Mouse (Mus musculus) gastrocnemius, postnatal 10 days (tissue): ENCODE measurements around the gene Fadd. TPM values are rescaled to one million over a fixed set of nuclear protein-coding genes. Genes with fewer than 3 reads are reported as not detected.

Source experiments
- DNase-seq: peaks from one replicate; pipeline ENCODE4 v3.0.0; 2021; ENCODE audit warnings: mixed read lengths
- long read RNA-seq, 2 experiments: library from polyadenylated mRNA; stranded (forward); transcript quantifications; one replicate each; pipeline ENCODE4 v2.0.0; 2021
- total RNA-seq, 2 experiments: library from RNA; stranded (reverse); gene quantifications; 2 replicates each; pipeline ENCODE4 v1.2.3; 2021

Fadd gene
- total RNA-seq: 1 to 10 TPM; 4.9 to 5.9 TPM
- long read RNA-seq, experiment 1, partial matches to known transcripts: 0 of 3 reads
- long read RNA-seq, experiment 1, other reads (novel, unspliced or antisense): 0 of 3 reads
- long read RNA-seq, experiment 2, transcript Fadd-201 (2 exons, 3,903 nt): major isoform, 13 of 14 reads
- long read RNA-seq, experiment 2, partial matches to known transcripts: 0 of 14 reads
- long read RNA-seq, experiment 2, other reads (novel, unspliced or antisense): 1 of 14 reads

GRCm38 (mm10) chr7:144582284-144582980 lies at the start of gene Fadd:
Fadd (minus strand) TSS chr7:144582463.
- DNase-seq: peak; percentile 97

DNA sequence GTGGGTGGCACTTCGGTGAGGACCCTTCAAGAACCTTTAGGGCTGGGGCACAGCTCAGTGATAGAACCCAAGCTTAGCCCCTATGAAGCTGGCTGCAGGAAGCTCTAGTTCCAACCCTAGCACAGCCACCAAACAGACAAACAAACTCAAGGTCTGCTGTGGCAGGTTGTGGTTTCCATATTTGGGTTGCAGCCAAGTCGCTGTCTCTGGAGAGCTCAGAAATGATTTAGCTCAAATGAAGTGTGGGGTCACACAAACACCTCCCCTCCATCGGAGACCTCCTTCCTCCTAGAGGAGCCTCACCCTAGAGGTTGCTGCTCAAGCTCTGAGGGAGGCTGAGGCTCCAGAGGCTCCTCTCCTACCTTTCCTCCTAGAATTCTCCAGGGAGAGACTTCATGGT lies 48.4 kb upstream of the Fadd start:
- no peak for DNase-seq

DNA sequence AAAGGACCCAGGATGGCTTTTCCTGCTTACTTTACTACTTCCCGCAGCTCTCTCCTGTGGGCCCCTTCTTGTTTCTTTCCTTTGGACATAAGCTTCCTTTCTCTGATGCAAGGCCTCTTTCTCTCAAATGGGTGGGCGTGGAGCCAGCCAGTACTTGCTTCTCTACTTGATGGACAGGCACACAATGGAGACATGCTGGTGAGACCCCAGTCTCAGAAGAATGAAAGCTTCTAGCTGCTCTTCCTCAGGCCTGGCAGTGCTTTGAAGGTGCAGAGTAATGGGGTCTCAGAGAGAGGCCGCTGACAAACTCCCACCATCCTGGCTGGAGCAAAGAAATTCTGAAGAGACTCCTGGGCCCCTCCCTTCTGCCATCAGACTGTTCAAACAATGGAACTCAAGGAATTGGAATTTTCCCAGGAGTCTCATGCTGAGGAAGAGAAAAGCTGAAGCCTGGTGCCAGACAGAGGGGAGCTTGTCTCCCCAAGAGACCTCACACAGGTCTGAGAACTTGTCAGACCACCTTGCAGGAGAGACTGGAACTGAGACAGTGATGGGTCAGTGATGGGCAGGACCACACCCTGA lies 46.2 kb upstream of the Fadd start:
- no peak for DNase-seq

GRCm38 (mm10) chr7:144627606-144628333 lies 45.5 kb upstream of the Fadd start:
- DNase-seq: no peak

DNA sequence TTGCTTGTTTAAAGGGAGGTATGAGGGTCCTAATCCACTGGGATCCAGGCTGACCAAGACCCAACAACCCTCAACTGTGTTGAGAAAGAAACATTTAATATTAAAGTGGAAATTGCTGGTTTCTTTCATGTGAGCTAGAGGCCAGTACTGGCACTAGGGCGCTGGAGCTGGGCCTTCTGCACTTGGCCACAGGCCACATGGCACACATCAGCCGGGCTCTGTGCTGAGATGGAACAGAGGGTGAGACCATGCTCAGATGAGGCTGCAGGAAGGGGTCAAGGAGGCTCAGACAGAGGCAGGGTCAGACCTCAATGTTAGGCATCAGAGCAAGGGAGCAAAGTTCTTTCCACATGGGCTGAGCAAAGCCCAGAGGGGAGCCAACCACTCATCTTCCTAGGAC lies 43.8 kb upstream of the Fadd start:
- no peak for DNase-seq

- DNase-seq: no peak
Measured at GRCm38 (mm10) chr7:144620721-144621681, 38.7 kb upstream of the Fadd start.

- DNase-seq: no peak
Measured at GRCm38 (mm10) chr7:144620315-144620714, 38.1 kb upstream of the Fadd start.

- DNase-seq: no peak
Measured at GRCm38 (mm10) chr7:144615343-144615742, 33.1 kb upstream of the Fadd start.

DNA sequence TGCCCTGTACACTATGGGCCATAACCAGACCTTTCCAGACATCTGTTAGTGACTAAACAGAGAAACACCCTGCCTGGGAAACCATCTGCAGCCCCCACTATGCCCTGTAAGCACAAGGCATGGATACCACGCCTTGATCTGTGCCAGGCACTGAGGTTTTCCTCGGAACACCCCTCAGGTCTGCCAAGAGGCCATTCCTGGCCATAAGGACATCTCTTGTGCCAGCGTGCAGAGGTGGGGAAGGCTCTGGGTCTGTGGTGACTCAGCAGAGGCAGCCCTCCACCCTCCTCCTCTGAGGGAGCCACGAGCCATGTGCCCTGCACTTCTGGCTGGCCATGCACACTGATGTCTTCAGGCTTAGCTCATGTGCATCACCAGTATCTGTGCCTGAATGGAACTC lies 30.6 kb upstream of the Fadd start:
- DNase-seq: no peak

GRCm38 (mm10) chr7:144612351-144612750 lies 30.1 kb upstream of the Fadd start:
- no peak for DNase-seq

DNA sequence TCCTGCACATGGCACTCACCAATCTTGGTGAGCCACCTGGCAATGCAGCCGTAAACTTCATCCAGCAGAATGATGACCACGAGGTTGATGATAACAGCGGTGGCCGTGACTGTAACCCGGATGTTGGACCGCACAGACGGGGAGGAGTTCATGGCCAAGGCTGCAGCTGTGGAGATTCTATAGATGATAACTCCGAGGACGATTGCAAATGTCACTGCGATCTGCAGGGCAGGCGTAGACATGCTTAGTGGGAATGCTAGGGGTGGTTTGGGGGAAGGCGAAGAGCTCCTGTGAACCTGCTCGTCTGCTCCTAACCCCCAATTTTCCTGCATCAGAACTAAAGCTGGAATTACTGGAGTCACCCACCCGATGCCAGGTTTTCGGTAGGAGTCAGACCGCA lies 29.3 kb upstream of the Fadd start:
- DNase-seq: no peak

DNA sequence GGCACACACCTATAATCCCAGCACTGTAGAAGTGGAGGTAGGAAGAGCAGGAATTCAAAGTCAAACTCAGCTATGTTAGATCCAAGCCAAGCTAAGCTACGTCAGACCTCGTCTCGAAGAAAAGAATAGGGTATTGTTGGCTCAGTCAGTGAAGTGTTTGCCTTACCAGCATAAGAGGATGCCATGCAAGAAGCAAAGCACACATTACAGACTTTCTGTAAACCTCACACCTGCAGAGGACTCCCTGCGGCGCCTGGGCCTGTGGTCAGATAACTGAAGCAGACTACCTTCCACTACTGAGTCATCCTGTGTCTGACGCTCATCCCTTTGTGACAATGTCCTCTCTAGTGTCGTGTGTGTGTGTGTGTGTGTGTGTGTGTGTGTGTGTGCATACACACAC lies 27.3 kb upstream of the Fadd start:
- DNase-seq: no peak

DNA sequence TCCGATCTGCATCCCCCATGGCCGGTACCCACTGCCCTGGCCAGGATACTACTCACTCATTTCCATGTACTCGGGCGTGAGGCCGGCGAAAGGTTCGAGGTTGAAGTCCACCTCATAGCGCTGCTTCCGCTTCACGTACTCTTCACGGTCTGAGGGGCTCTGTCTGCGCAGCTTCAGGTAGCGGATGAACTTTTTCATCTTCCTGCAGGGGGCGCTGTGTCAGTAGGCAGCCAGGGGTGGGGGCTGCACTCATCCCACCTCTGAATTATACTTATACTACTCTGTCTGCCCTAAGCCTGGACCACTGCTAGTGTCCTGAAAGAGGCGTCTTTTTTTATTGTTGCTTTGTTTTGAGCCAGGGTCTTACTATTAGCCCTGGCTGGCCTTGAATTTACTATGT lies 25.6 kb upstream of the Fadd start:
- DNase-seq: no peak

DNA sequence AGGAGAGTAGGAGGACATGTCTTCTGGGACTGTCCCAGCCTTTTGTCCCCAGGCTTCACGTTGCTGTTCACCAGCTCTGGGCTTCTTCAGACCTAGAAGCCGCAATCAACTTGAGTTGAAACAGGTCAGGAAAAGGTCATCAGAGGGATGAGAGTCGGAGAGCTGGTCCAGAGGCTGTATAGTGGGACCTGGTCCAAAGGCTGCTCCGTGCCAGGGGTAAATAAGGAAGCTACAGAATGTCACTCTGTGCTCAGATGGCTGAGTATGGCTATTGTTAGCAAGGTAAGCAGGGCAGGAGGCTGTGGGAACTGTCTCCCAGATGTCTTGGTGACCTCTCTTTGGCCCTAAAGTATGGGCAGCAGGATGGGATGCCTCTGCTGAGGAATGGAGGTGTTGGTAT lies 22.5 kb upstream of the Fadd start:
- no peak for DNase-seq

- no peak for DNase-seq
Measured at GRCm38 (mm10) chr7:144604291-144604690, 22.0 kb upstream of the Fadd start.

- DNase-seq: no peak
Measured at GRCm38 (mm10) chr7:144600333-144600900, 18.2 kb upstream of the Fadd start.

GRCm38 (mm10) chr7:144589508-144589907 lies 7.2 kb upstream of the Fadd start:
- no peak for DNase-seq

GRCm38 (mm10) chr7:144587291-144587690 lies 5.0 kb upstream of the Fadd start:
- DNase-seq: no peak

- peak; percentile 84 for DNase-seq
Measured at GRCm38 (mm10) chr7:144585648-144586047, 3.4 kb upstream of the Fadd start.

GRCm38 (mm10) chr7:144583619-144584018 lies 1.4 kb upstream of the Fadd start:
- DNase-seq: peak; percentile 41

DNA sequence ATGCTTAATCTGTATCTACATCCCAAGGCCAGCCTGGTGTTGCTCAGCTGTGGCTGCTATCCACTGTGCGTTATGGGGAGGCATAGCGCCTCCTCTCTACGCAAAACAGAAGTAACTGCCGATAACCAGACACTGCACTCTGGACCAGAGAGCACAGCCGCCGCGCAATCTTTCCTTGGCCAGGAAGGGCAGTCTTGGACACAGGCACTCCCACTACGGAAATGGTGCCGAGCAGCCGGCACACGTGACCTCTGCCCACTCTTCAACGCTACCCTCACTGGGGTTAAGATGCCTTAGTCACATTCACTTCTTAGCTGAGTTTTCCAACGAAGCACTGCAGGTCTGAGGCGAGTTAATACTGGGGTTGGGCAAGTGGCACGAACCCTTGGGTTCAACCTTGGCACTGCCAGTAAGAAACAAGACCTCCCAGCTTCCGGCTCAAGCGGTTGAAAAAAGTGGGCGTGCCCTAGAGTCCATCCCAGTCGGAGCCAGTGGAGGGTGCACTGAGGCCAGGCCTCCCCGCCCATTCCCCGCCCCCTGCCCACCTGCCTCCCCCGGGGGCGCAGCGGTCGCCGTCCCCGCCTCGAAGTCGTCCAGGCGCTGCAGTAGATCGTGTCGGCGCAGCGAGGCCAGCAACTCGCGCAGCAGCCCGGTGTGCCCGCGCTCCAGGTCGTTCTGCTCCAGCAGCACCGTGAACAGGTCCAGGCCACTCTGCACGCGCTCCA lies 542 bp downstream of the Fadd start:
- DNase-seq: peak; percentile 75
